Mouse (Mus musculus) brain, adult 2 months (tissue): ENCODE measurements around the gene Olfr1013.

Experiments
- DNase-seq: peaks from one replicate; pipeline ENCODE4 v3.0.0; 2011; ENCODE audit warnings: low read depth, low spot score

Gene Olfr1013

GRCm38 (mm10) chr2:85766798-85767197 lies at the start of gene Olfr1013:
Olfr1013 (plus strand) TSS chr2:85767098.
- no peak for DNase-seq

DNA sequence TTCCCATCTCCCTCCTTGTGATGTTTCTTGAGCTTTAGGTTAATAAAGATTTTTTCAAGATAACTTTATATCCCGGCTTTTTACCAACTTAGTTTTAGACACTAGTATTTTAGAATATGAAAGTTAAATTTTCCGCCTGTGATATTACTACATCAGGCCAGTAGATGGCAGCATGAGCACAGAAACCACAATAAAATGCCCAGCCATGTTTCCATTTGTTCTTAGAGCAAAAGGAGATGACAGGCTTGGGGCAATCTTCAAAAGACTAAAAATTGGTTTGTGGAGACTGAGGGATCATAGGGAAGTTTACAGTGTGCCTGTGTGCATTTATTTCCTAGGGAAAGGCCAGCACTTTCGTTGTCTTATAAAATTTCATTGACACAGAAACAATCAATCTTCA lies 41.1 kb upstream of the Olfr1013 start:
- DNase-seq, result peak; percentile 35

DNA sequence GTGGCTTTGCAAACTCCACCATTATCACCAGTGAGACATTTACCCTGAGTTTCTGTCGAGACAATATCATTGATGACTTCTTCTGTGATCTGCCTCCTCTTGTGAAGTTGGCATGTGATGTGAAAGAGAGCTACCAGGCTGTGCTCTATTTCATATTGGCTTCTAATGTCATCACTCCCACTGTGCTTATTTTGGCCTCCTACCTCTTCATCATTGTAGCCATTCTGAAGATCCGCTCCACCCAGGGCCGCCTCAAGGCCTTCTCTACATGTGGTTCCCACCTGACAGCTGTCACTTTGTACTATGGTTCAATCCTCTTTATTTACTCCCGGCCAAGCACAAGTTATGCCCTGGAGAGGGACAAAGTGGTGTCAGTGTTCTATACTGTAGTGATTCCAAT lies 13.1 kb upstream of the Olfr1013 start:
- DNase-seq, result no peak

DNA sequence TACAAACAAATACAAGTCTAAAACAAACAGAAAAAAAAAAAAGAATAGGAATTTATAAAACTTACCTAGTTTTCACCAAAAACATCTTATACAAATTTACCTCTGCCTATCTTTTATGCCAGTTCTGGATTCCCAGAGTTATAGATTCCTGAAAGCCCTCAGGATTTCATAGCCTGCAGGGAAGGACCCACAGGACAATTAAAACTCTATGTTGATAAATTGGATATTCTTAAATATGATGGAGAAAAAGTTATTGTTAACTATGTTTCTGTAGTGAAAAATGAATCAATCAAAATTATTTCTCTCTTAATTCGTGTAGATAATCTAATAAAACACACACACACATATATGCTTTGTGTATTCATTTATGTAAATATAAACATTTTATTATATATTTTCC lies 4.2 kb upstream of the Olfr1013 start, which contains the start of gene Olfr1012:
TSS of gene Olfr1012 (minus strand) at position 101 of the 400 bp plus-strand sequence.
- DNase-seq, result no peak

- DNase-seq, result no peak
These were observed 5.5 kb downstream of the Olfr1013 start, which contains the start of gene Olfr1014 for GRCm38 (mm10) chr2:85772413-85772812. Olfr1014 (plus strand) TSS chr2:85772713.

GRCm38 (mm10) chr2:85781717-85782116 lies 14.8 kb downstream of the Olfr1013 start, which contains the start of gene Olfr1015:
Olfr1015 (plus strand) TSS chr2:85782017.
- DNase-seq, result no peak

DNA sequence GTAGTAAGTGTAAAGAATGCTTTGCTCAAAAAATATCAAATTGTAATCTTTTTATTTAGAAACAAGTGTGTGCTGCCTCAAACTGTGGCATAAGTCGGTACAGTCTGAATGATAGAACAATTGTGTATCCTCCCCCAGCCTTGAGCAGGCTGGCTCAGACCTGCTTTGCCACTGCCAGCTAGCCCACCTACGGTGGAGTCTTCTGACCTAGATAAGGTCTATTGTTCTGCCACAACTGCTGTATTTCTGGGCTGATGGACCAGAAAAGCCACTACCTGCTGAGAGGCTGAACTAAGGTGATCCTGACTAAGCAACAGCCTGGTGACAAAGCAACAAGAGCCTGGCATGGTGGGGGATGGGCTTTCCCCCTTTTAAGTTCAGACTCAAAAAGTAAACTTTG lies 25.4 kb downstream of the Olfr1013 start:
- peak; percentile 9 for DNase-seq

DNA sequence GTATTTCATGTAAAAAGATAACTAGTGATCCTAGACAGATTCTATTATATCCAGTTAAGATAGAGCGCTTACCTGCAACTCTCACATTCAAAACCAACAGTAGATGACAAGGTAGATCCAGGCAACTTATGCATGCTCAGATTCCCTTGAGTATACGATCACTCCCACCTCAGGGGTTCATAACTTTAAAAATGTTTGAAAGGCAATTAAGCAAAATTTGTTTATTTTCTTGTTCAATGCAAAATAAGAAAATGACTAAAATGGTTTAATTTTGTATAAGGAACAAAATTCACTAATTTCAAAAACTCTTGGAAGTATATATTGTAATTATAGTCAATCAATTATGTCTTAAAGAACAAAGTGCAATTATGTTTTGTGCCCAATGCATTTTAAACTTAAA lies 35.5 kb downstream of the Olfr1013 start, which contains the start of gene Olfr1016:
TSS of gene Olfr1016 (minus strand) at position 101 of the 400 bp plus-strand sequence.
- no peak for DNase-seq

DNA sequence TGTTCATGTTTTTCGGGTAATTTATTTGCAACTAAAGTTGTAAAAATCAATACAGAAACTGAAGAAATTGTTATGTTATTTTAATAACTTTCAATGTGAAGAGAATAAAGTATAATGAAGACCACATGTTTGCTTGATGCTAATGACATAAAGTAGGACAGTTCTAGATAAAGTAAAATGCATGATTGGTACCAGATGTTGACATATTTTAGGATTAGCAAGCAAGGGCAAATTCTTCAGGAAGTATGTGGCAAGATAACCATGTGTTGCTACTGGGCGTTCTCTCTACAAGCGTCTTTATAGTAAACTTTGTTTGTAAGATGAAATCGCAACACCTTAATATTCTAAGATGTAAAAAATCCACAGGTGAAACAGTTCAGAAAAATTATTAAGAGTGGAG lies 37.6 kb downstream of the Olfr1013 start:
- no peak for DNase-seq

DNA sequence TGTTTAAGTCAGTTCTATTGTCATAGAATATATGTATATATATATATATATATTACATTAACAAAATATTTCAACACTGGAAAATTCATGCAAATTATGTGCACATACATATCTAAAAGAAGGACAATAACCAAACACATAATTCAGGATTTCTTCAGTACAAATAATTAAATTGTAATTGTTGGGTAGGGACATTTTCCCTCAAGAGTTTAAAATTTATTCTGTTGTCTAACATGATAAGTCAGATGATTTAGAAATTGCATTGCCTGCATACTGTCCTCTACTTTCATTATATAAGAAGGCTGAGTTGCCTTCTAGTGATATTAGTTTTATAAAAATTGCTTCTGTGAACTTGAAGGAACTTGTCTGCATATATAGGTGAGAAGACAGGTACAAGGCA lies 51.3 kb downstream of the Olfr1013 start, which contains the start of gene Olfr1018:
TSS of gene Olfr1018 (plus strand) at position 301 of the 400 bp plus-strand sequence.
- DNase-seq, result no peak
